Mouse (Mus musculus) liver, embryonic 12.5 days (tissue): ENCODE results near the gene Tcte1. TPM values are rescaled to one million over a fixed set of nuclear protein-coding genes. Genes with fewer than 3 reads are reported as not detected.

Experiments used
- ATAC-seq: fragments of 200-750 bp; cut with Nextera tagmentation; 2 replicates; pipeline ENCODE4 v1.8.0; 2017; ENCODE audit warnings: moderate number of reproducible peaks, mild to moderate bottlenecking, moderate library complexity
- H3K27ac ChIP-seq: fragments of 300-500 bp; sonication (generic); 2 replicates; pipeline ENCODE4 v1.5.1; 2016; ENCODE audit warnings: mild to moderate bottlenecking
- H3K27me3 ChIP-seq: fragments of 300-500 bp; sonication (generic); replicated peaks from 2 replicates; pipeline ENCODE4 v1.6.1; 2016; ENCODE audit warnings: mild to moderate bottlenecking, moderate library complexity
- H3K36me3 ChIP-seq: fragments of 300-500 bp; sonication (generic); 2 replicates; pipeline ENCODE4 v1.6.1; 2016; ENCODE audit warnings: mild to moderate bottlenecking, moderate library complexity
- H3K4me1 ChIP-seq: fragments of 300-500 bp; sonication (generic); 2 replicates; pipeline ENCODE4 v1.6.1; 2016
- H3K4me2 ChIP-seq: fragments of 300-500 bp; sonication (generic); 2 replicates; pipeline ENCODE4 v1.6.1; 2016; ENCODE audit warnings: mild to moderate bottlenecking, moderate library complexity
- H3K4me3 ChIP-seq: fragments of 300-500 bp; sonication (generic); 2 replicates; pipeline ENCODE4 v1.5.1; 2016; ENCODE audit warnings: mild to moderate bottlenecking, moderate library complexity
- H3K9ac ChIP-seq: fragments of 300-500 bp; sonication (generic); 2 replicates; pipeline ENCODE4 v1.6.1; 2016; ENCODE audit warnings: mild to moderate bottlenecking, moderate library complexity
- H3K9me3 ChIP-seq: fragments of 300-500 bp; sonication (generic); replicated peaks from 2 replicates; pipeline ENCODE4 v1.6.1; 2016; ENCODE audit warnings: mild to moderate bottlenecking, moderate library complexity
- WGBS: fragments of 180-500 bp; shearing (Covaris S2); methylation state at CpG from one replicate; pipeline ENCODE4 v1.1.7; 2016; ENCODE audit not compliant: insufficient replicate concordance; 5-methylcytosine and 5-hydroxymethylcytosine counted together
- polyA plus RNA-seq: library from polyadenylated mRNA; unstranded; fragments of >200 nt; fragmentation: Nextera tagmentation; extraction: Ambion mirVana; gene quantifications from 2 replicates; pipeline ENCODE4 v1.2.1, GENCODE M21; 2016

The Tcte1 gene
- polyA plus RNA-seq, 1 experiment from 2014 or later = 0.14 TPM

- Histone ChIP-seq H3K9me3 (no peaks in the 10 kb centered on the region), H3K27ac (no peak overlapping the region), H3K36me3 (no peaks in the 10 kb centered on the region), H3K27me3 (peaks cover 99% of the 10 kb centered on the region), H3K9ac (no peak overlapping the region), H3K4me3 (no peak overlapping the region), H3K4me2 (no peak overlapping the region), H3K4me1 (peaks cover 9% of the 10 kb centered on the region; the same call in 1 of the 2 replicates)
- 16% methylated on average over 6 of the region's 6 CpGs for WGBS
- no peak for ATAC-seq
Measured at GRCm38 (mm10) chr17:45542129-45542528, 18.9 kb downstream of the Tcte1 start.

- 44% methylated on average over 2 of the region's 2 CpGs for WGBS
- peaks cover 100% of the 10 kb centered on the region for H3K27me3 ChIP-seq
- no peak overlapping the region for H3K27ac ChIP-seq
- H3K4me3 ChIP-seq = no peak overlapping the region
- no peak overlapping the region for H3K4me2 ChIP-seq
- H3K9ac ChIP-seq = no peak overlapping the region
- H3K36me3 ChIP-seq = no peaks in the 10 kb centered on the region
- no peak for ATAC-seq
- H3K4me1 ChIP-seq = peaks cover 9% of the 10 kb centered on the region; the same call in 1 of the 2 replicates
- no peaks in the 10 kb centered on the region for H3K9me3 ChIP-seq
Measured at GRCm38 (mm10) chr17:45542705-45543104, 19.5 kb downstream of the Tcte1 start.

- Histone ChIP-seq H3K4me3 (no peak overlapping the region), H3K27ac (no peak overlapping the region), H3K4me1 (peaks cover 9% of the 10 kb centered on the region; the same call in 1 of the 2 replicates), H3K27me3 (peaks cover 100% of the 10 kb centered on the region), H3K36me3 (no peaks in the 10 kb centered on the region), H3K9me3 (no peaks in the 10 kb centered on the region), H3K9ac (no peak overlapping the region), H3K4me2 (no peak overlapping the region)
- WGBS = 39% methylated on average over 1 of the region's 1 CpGs
- ATAC-seq = no peak
Measured at GRCm38 (mm10) chr17:45543115-45543514, 19.9 kb downstream of the Tcte1 start.

GRCm38 (mm10) chr17:45544001-45544872, 21.0 kb downstream of the Tcte1 start:
- H3K4me2 ChIP-seq = no peak overlapping the region; the same call in 1 of the 2 replicates
- no peak overlapping the region for H3K4me3 ChIP-seq
- 5% methylated on average over 24 of the region's 24 CpGs for WGBS

GRCm38 (mm10) chr17:45544873-45545277, 21.6 kb downstream of the Tcte1 start:
- Histone ChIP-seq H3K9ac (no peak overlapping the region), H3K36me3 (no peaks in the 10 kb centered on the region), H3K27ac (no peak overlapping the region), H3K9me3 (no peaks in the 10 kb centered on the region), H3K4me2 (peak overlapping the region; percentile 46), H3K4me3 (peak overlapping the region; percentile 28), H3K27me3 (peaks cover 100% of the 10 kb centered on the region), H3K4me1 (peaks cover 25% of the 10 kb centered on the region)
- 6% methylated on average over 46 of the region's 46 CpGs for WGBS
- no peak for ATAC-seq

More at GRCm38 (mm10) chr17:45544001-45544872, 21.0 kb downstream of the Tcte1 start:
- Histone ChIP-seq H3K27ac (no peak overlapping the region), H3K27me3 (peaks cover 100% of the 10 kb centered on the region), H3K4me1 (peaks cover 19% of the 10 kb centered on the region), H3K9me3 (no peaks in the 10 kb centered on the region), H3K36me3 (no peaks in the 10 kb centered on the region), H3K9ac (no peak overlapping the region)
- no peak for ATAC-seq

- H3K4me2 ChIP-seq = peak overlapping the region; percentile 46
- ATAC-seq = no peak
- WGBS = 5% methylated on average over 74 of the region's 74 CpGs
- H3K4me3 ChIP-seq = peak overlapping the region; percentile 28
- peaks cover 100% of the 10 kb centered on the region for H3K27me3 ChIP-seq
- H3K9me3 ChIP-seq = no peaks in the 10 kb centered on the region
- no peaks in the 10 kb centered on the region for H3K36me3 ChIP-seq
- no peak overlapping the region for H3K27ac ChIP-seq
- H3K9ac ChIP-seq = no peak overlapping the region
- H3K4me1 ChIP-seq = peaks cover 25% of the 10 kb centered on the region
Measured at GRCm38 (mm10) chr17:45545278-45545961, 22.2 kb downstream of the Tcte1 start.

GRCm38 (mm10) chr17:45546941-45547340, 23.7 kb downstream of the Tcte1 start:
- Histone ChIP-seq H3K9ac (no peak overlapping the region), H3K4me3 (no peak overlapping the region), H3K4me1 (peaks cover 28% of the 10 kb centered on the region), H3K36me3 (no peaks in the 10 kb centered on the region), H3K27ac (no peak overlapping the region), H3K9me3 (no peaks in the 10 kb centered on the region), H3K27me3 (peaks cover 100% of the 10 kb centered on the region), H3K4me2 (no peak overlapping the region)
- WGBS = 57% methylated on average over 16 of the region's 16 CpGs
- ATAC-seq = no peak

GRCm38 (mm10) chr17:45547461-45548190, 24.4 kb downstream of the Tcte1 start:
- Histone ChIP-seq H3K9me3 (no peaks in the 10 kb centered on the region), H3K4me1 (peaks cover 29% of the 10 kb centered on the region), H3K27me3 (peaks cover 95% of the 10 kb centered on the region), H3K36me3 (no peaks in the 10 kb centered on the region), H3K9ac (no peak overlapping the region), H3K4me2 (no peak overlapping the region), H3K4me3 (no peak overlapping the region), H3K27ac (no peak overlapping the region)
- WGBS = 55% methylated on average over 5 of the region's 5 CpGs
- ATAC-seq = no peak

- H3K27me3 ChIP-seq = peaks cover 89% of the 10 kb centered on the region
- 2% methylated on average over 57 of the region's 68 CpGs for WGBS
Measured at GRCm38 (mm10) chr17:45548541-45549512, 25.6 kb downstream of the Tcte1 start.

GRCm38 (mm10) chr17:45549617-45550181, 26.5 kb downstream of the Tcte1 start, which contains the start of gene Tmem151b:
Tmem151b (minus strand) TSS chr17:45549677.
- H3K4me3 ChIP-seq = peak within 1 kb of the TSS; percentile 57
- peak within 1 kb of the TSS; percentile 84 for H3K4me2 ChIP-seq
- H3K27me3 ChIP-seq = peaks cover 86% of the 10 kb centered on the region
- H3K4me1 ChIP-seq = peaks cover 29% of the 10 kb centered on the region
- no peak for ATAC-seq
- WGBS = 3% methylated on average over 15 of the region's 29 CpGs
- H3K9me3 ChIP-seq = no peaks in the 10 kb centered on the region
- no peak within 1 kb of the TSS for H3K27ac ChIP-seq
- no peaks in the 10 kb centered on the region for H3K36me3 ChIP-seq
- peak within 1 kb of the TSS; percentile 47 for H3K9ac ChIP-seq

More at GRCm38 (mm10) chr17:45548541-45549512, 25.6 kb downstream of the Tcte1 start:
- peak overlapping the region; percentile 84 for H3K4me2 ChIP-seq
- ATAC-seq = 0 out of 2 replicates have a peak, but pooled peaks have one; percentile 17
- H3K36me3 ChIP-seq = no peaks in the 10 kb centered on the region
- peaks cover 29% of the 10 kb centered on the region for H3K4me1 ChIP-seq
- H3K9me3 ChIP-seq = no peaks in the 10 kb centered on the region
- H3K4me3 ChIP-seq = peak overlapping the region; percentile 57
- peak overlapping the region; percentile 47 for H3K9ac ChIP-seq
- H3K27ac ChIP-seq = no peak overlapping the region
